12 mouse cellular contexts compared by ENCODE assay signal in the genomic region with DNA sequence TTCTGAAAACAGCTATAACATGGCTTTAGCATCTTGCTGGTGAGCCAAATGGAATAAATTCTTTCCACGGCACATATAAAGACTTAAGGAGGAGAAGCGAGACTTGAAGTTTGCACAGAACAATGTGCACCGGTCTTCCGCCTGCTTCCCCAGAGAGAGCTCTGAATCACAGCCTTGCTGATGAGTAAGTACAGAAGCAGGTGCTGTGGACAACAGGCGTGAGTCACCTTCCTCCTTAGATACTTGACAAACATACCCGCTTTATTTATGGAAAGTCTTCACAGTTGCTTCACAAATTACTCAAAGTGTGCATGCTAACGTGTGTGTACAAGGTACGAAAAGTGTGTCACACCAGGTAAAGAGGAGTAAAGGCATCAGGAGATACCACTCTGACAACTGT. TPM values are rescaled to one million over a fixed set of nuclear protein-coding genes. Genes with fewer than 3 reads are reported as not detected.
DNase-seq lines count a peak whose midpoint lies in the region; TF ChIP-seq lines count a peak whose summit lies in the region.
"Had no signal": no experiment of that assay in that cellular context is flagged by ENCODE, and none has a peak within 500 bp of the region (broad histone marks: within the 10 kb centered on the region; RNA-seq: fewer than 3 reads in every experiment).

No protein-coding gene starts in this region.

- H3K79me3 ChIP-seq in C2C12 (ENCODE audit: low read depth) = no peaks in the 10 kb centered on the region

- intact Hi-C loops in gastrocnemius, postnatal 14 days (cut with DNase I; ENCODE audit: low total_unique reads) = no loop called here

- peaks cover 20% of the 10 kb centered on the region for H3K79me2 ChIP-seq in C2C12 (ENCODE audit: control insufficient read depth, insufficient read depth)

- H3K4me3 ChIP-seq in C2C12 (ENCODE audit: insufficient read depth, poor library complexity, severe bottlenecking) = no peak overlapping the region
- H3K4me3 ChIP-seq in olfactory bulb, adult 2 months (ENCODE audit: insufficient read depth, low read depth, low read length) = no peak overlapping the region
- H3K4me3 ChIP-seq: embryonic facial prominence, embryonic 15.5 days; liver, embryonic 13.5 days had no signal

- peak; percentile 25 for DNase-seq in gastrocnemius, adult 18-20 months (ENCODE audit: low spot score)
- DNase-seq in gastrocnemius, postnatal 14 days = no peak
- peak; percentile 57 to 66 for DNase-seq in left cerebral cortex, adult 9 months (ENCODE audit: low spot score in 2 of 2)
- no peak for DNase-seq in left cerebral cortex, adult 11 months (ENCODE audit: low spot score)
- no peak for DNase-seq in kidney, adult 9 months
- DNase-seq: cerebellum, postnatal 25 days; kidney, postnatal 25 days; liver, embryonic 13.5 days had no signal

- H3K4me1 ChIP-seq in olfactory bulb, adult 2 months (ENCODE audit: control insufficient read depth, insufficient read depth, low read length) = peaks cover 52% of the 10 kb centered on the region
- H3K4me1 ChIP-seq: liver, embryonic 13.5 days had no signal

- no peak for TF ChIP-seq CTCF in C2C12 (IDR thresholded peaks at IDR 0.05; ENCODE audit: control insufficient read depth, insufficient read depth, insufficient read length)
- no peak for TF ChIP-seq CTCF in olfactory bulb, adult 2 months (IDR thresholded peaks at IDR 0.05; ENCODE audit: insufficient read depth, low read depth, low read length)

- H3K36me3 ChIP-seq in C2C12 (ENCODE audit: control insufficient read depth, insufficient read depth) = no peaks in the 10 kb centered on the region
- H3K36me3 ChIP-seq: embryonic facial prominence, embryonic 15.5 days; liver, embryonic 13.5 days had no signal

- H3K27ac ChIP-seq in olfactory bulb, adult 2 months (ENCODE audit: insufficient read depth, low read depth, low read length) = peak overlapping the region; percentile 76
- H3K27ac ChIP-seq: liver, embryonic 13.5 days had no signal

- no peak overlapping the region for H3ac ChIP-seq in C2C12 (ENCODE audit: control insufficient read depth, insufficient read length, low read depth)

- no peak for TF ChIP-seq POLR2A in olfactory bulb, adult 2 months (IDR thresholded peaks at IDR 0.05; ENCODE audit: insufficient read depth, low read depth, low read length)

- no peaks in the 10 kb centered on the region for H3K27me3 ChIP-seq in C2C12 (ENCODE audit: control insufficient read depth, insufficient read depth, insufficient read length)
- H3K27me3 ChIP-seq: embryonic facial prominence, embryonic 15.5 days; liver, embryonic 13.5 days had no signal

- 43% methylated on average over 8 of the region's 8 CpGs for WGBS in olfactory bulb, adult 2 months

TF ChIP-seq in C2C12, 6 proteins besides CTCF, POLR2A, EP300 and RAD21:
- peak; percentile 69 for TF ChIP-seq CEBPB (IDR thresholded peaks at IDR 0.05; ENCODE audit: low read depth)
- TF ChIP-seq MAX (IDR thresholded peaks at IDR 0.05) = peak; percentile 94
- peak; percentile 96 for TF ChIP-seq FOSL1 (IDR thresholded peaks at IDR 0.05; ENCODE audit: insufficient read depth, low read length, poor library complexity, severe bottlenecking)
- TF ChIP-seq MYOG (IDR thresholded peaks at IDR 0.05; ENCODE audit: control insufficient read depth, extremely low read depth, insufficient read length) = no peak
- no peak for TF ChIP-seq USF1 (IDR thresholded peaks at IDR 0.05; ENCODE audit: low read depth)
- peak; percentile 99 for TF ChIP-seq MYOD1 (IDR thresholded peaks at IDR 0.05; ENCODE audit: control insufficient read depth, insufficient read length, low read depth)

RNA-seq across cellular contexts. Expression of a gene that starts 59.5 kb away (rescaled TPM):
- 10 to 100 TPM; 66.5 to 81.6 TPM for total RNA-seq in gastrocnemius, adult 18-20 months (2021)
- total RNA-seq in gastrocnemius, postnatal 14 days (2021) = 100 to 1,000 TPM; 636 to 736 TPM
- 74.7 TPM for polyA plus RNA-seq in C2C12 (2012; fragmentation: generic; extraction: Trizol)
- polyA plus RNA-seq in olfactory bulb, adult 2 months (2012; ENCODE audit: insufficient read depth, insufficient read length, low replicate concordance, missing spikeins) = not detected in 2 replicates

RNA-seq across cellular contexts. Expression of a gene that starts 59.5 kb away (rescaled TPM):
- total RNA-seq in gastrocnemius, adult 18-20 months (2021) = 10 to 100 TPM; 37.4 to 50.2 TPM
- total RNA-seq in gastrocnemius, postnatal 14 days (2021) = 100 to 1,000 TPM; 297 to 319 TPM
- polyA plus RNA-seq in C2C12 (2012; fragmentation: generic; extraction: Trizol) = 68.8 TPM
- polyA plus RNA-seq in olfactory bulb, adult 2 months (2012; ENCODE audit: insufficient read depth, insufficient read length, low replicate concordance, missing spikeins) = not detected in 2 replicates
- polyA plus RNA-seq: inflammation-experienced regulatory T-cells, adult 6 months had no signal

Comparison
In these comparisons a context has a peak if more than half of its experiments do, and no peak if none do; other contexts are left out.
1. DNase-seq: peak in gastrocnemius, adult 18-20 months (single experiment) and left cerebral cortex, adult 9 months (2 of 2); none in gastrocnemius, postnatal 14 days (single experiment), left cerebral cortex, adult 11 months (single experiment) and kidney, adult 9 months (single experiment).
2. RNA of a gene that starts 59.5 kb away (total RNA-seq): 636 to 736 TPM in gastrocnemius, postnatal 14 days; 66.5 to 81.6 TPM in gastrocnemius, adult 18-20 months; every median in the first group is over 4 times any median in the second.
3. RNA of a gene that starts 59.5 kb away (total RNA-seq): 297 to 319 TPM in gastrocnemius, postnatal 14 days; 37.4 to 50.2 TPM in gastrocnemius, adult 18-20 months; every median in the first group is over 4 times any median in the second.